Mouse (Mus musculus) lung, postnatal 0 days (tissue): ENCODE results near the gene Upk1b.

ENCODE experiments used
- CTCF ChIP-seq: IDR thresholded peaks from 2 replicates; pipeline ENCODE4 v1.5.1; 2016; ENCODE audit warnings: antibody characterized with exemption, mild to moderate bottlenecking
- EP300 ChIP-seq: IDR thresholded peaks from 2 replicates; pipeline ENCODE4 v1.6.1; 2016; ENCODE audit warnings: antibody characterized with exemption, mild to moderate bottlenecking, control low read depth

GRCm38 (mm10) chr16:38767761-38768160 lies 32.4 kb downstream of the Upk1b start:
- TF ChIP-seq CTCF (no peak), EP300 (no peak; the same call in 1 of the 2 replicates)
